Mouse (Mus musculus): Measurements from ENCODE around the gene Gm45337.
"Not testable (repeated sequence)": the region's sequence is repeated elsewhere in the genome, so short reads cannot be mapped to it uniquely, and the experiment has no call there.

The Gm45337 gene

GRCm38 (mm10) chr7:142144507-142144906 is at the start of gene Gm45337:
TSS of gene Gm45337 (minus strand) at chr7:142144607.
- no peak for DNase-seq (ENCODE audit: low read depth in 2 of 2, low spot score in 2 of 2)

GRCm38 (mm10) chr7:142190289-142190688 is 45.9 kb upstream of the Gm45337 start, which contains the start of gene Gm10153:
TSS of gene Gm10153 (minus strand) at chr7:142190389.
- no peak for DNase-seq (ENCODE audit: low read depth in 2 of 2, low spot score in 2 of 2)

- DNase-seq (ENCODE audit: low read depth in 2 of 2, low spot score in 2 of 2) = no peak
Measured at GRCm38 (mm10) chr7:142188156-142188555, 43.7 kb upstream of the Gm45337 start.

GRCm38 (mm10) chr7:142181021-142181420 is 36.6 kb upstream of the Gm45337 start:
- no peak for DNase-seq (ENCODE audit: low read depth in 2 of 2, low spot score in 2 of 2)

GRCm38 (mm10) chr7:142178685-142179084 is 34.3 kb upstream of the Gm45337 start:
- no peak for DNase-seq (ENCODE audit: low read depth in 2 of 2, low spot score in 2 of 2)

- DNase-seq (ENCODE audit: low read depth in 2 of 2, low spot score in 2 of 2) = not testable (repeated sequence)
Measured at GRCm38 (mm10) chr7:142175905-142176304, 31.5 kb upstream of the Gm45337 start, which contains the start of gene Krtap5-2. TSS of gene Krtap5-2 (minus strand) at chr7:142176005.

GRCm38 (mm10) chr7:142169836-142170235 is 25.4 kb upstream of the Gm45337 start:
- DNase-seq (ENCODE audit: low read depth in 2 of 2, low spot score in 2 of 2) = no peak

- DNase-seq (ENCODE audit: low read depth in 2 of 2, low spot score in 2 of 2) = not testable (repeated sequence)
Measured at GRCm38 (mm10) chr7:142165639-142166038, 21.2 kb upstream of the Gm45337 start, which contains the start of gene Gm4553. TSS of gene Gm4553 (minus strand) at chr7:142165739.

- DNase-seq (ENCODE audit: low read depth in 2 of 2, low spot score in 2 of 2) = no peak
Measured at GRCm38 (mm10) chr7:142159366-142159765, 15.0 kb upstream of the Gm45337 start.

- not testable (repeated sequence) for DNase-seq (ENCODE audit: low read depth in 2 of 2, low spot score in 2 of 2)
Measured at GRCm38 (mm10) chr7:142157013-142157412, 12.6 kb upstream of the Gm45337 start, which contains the start of gene Gm29735. TSS of gene Gm29735 (minus strand) at chr7:142157113.

- no peak for DNase-seq (ENCODE audit: low read depth in 2 of 2, low spot score in 2 of 2)
Measured at GRCm38 (mm10) chr7:142155308-142155707, 10.9 kb upstream of the Gm45337 start.

GRCm38 (mm10) chr7:142152191-142152590 is 7.8 kb upstream of the Gm45337 start:
- DNase-seq (ENCODE audit: low read depth in 2 of 2, low spot score in 2 of 2) = no peak

- no peak for DNase-seq (ENCODE audit: low read depth in 2 of 2, low spot score in 2 of 2)
Measured at GRCm38 (mm10) chr7:142148633-142149032, 4.2 kb upstream of the Gm45337 start.

GRCm38 (mm10) chr7:142146033-142146432 is 1.6 kb upstream of the Gm45337 start:
- peak in 1 of 2 experiments; percentile 26 for DNase-seq (ENCODE audit: low read depth in 2 of 2, low spot score in 2 of 2)

GRCm38 (mm10) chr7:142145413-142145940 is 1.1 kb upstream of the Gm45337 start:
- DNase-seq (ENCODE audit: low read depth in 2 of 2, low spot score in 2 of 2) = no peak

- not testable (repeated sequence) for DNase-seq (ENCODE audit: low read depth in 2 of 2, low spot score in 2 of 2)
Measured at GRCm38 (mm10) chr7:142143506-142144010, 849 bp downstream of the Gm45337 start.

GRCm38 (mm10) chr7:142140696-142141095 is 3.7 kb downstream of the Gm45337 start:
- no peak for DNase-seq (ENCODE audit: low read depth in 2 of 2, low spot score in 2 of 2)

- not testable (repeated sequence) for DNase-seq (ENCODE audit: low read depth in 2 of 2, low spot score in 2 of 2)
Measured at GRCm38 (mm10) chr7:142135934-142136333, 8.5 kb downstream of the Gm45337 start, which contains the start of gene Gm39115. TSS of gene Gm39115 (minus strand) at chr7:142136034.

- DNase-seq (ENCODE audit: low read depth in 2 of 2, low spot score in 2 of 2) = no peak
Measured at GRCm38 (mm10) chr7:142134206-142134995, 10.0 kb downstream of the Gm45337 start.

- no peak for DNase-seq (ENCODE audit: low read depth in 2 of 2, low spot score in 2 of 2)
Measured at GRCm38 (mm10) chr7:142128843-142129242, 15.6 kb downstream of the Gm45337 start.

- DNase-seq (ENCODE audit: low read depth in 2 of 2, low spot score in 2 of 2) = not testable (repeated sequence)
Measured at GRCm38 (mm10) chr7:142120629-142121028, 23.8 kb downstream of the Gm45337 start, which contains the start of gene Gm45618. TSS of gene Gm45618 (minus strand) at chr7:142120729.

GRCm38 (mm10) chr7:142119632-142120031 is 24.8 kb downstream of the Gm45337 start:
- DNase-seq (ENCODE audit: low read depth in 2 of 2, low spot score in 2 of 2) = no peak
